Mouse (Mus musculus): ENCODE results near the gene Shisa9. TPM values are rescaled to one million over a fixed set of nuclear protein-coding genes. Genes with fewer than 3 reads are reported as not detected.

Shisa9 gene
- total RNA-seq, 1 experiment from 2014 or later: not detected

DNA sequence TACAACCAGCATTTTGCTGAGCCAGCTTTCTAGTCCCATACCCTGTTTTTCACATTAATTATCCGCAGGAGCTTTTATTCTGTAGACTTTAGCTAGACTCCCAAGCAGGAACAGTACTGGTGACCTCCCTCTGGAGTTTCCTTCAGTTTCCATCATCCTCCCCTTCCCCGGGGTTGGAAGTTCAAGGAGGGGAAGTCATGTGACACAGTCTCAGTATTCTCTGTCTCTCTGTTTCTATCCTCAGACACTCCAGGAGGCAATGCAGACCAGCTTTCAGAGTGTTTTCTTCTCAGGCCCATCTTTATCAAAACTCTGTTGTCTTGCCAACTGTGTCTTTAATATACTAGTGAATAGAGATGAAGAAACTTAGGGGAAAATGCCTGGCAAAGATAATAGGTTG is 250.4 kb downstream of the Shisa9 start:
- ATAC-seq (ENCODE audit: extremely low read depth, insufficient number of reproducible peaks, low FRiP score, poor library complexity, severe bottlenecking): no peak

DNA sequence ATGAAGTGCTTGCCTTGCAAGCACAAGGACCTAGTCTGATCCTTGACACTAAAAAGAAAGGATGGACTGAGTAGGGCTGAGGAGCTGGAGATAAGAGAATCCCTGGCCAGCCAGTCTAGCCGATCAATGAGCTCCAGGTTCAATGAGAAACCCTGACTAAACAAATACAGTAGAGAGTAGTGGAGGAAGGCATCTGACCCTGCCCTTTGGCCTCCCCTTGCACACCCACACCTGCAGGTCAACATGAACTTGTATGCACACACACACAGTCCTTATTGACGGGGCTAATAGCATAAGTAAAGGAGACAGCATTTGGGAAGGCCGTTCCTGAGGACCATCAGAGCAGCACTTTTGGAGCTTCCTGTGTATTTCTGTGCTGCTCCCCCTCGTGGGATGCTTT is 254.7 kb downstream of the Shisa9 start:
- ATAC-seq (ENCODE audit: extremely low read depth, insufficient number of reproducible peaks, low FRiP score, poor library complexity, severe bottlenecking): no peak

DNA sequence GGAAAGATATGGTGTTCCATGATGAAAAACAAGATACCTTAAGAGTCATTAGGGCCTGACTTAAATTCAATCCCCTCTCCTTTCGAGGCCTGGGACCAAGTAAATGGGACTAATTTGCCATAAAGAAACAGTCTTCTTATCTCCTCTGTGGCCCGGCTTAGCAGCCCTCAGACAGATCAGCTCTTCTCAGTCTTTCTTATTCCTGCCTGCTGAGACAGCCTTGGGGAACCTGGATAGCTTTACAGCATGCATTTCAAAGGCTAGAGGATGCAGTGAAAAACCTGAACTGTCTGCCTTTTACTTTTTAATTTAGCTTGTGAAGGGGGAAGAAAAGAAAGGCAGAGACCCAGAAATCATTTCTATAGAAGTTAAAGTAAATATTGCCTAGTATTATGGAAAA is 275.4 kb downstream of the Shisa9 start:
- no peak for ATAC-seq (ENCODE audit: extremely low read depth, insufficient number of reproducible peaks, low FRiP score, poor library complexity, severe bottlenecking)

DNA sequence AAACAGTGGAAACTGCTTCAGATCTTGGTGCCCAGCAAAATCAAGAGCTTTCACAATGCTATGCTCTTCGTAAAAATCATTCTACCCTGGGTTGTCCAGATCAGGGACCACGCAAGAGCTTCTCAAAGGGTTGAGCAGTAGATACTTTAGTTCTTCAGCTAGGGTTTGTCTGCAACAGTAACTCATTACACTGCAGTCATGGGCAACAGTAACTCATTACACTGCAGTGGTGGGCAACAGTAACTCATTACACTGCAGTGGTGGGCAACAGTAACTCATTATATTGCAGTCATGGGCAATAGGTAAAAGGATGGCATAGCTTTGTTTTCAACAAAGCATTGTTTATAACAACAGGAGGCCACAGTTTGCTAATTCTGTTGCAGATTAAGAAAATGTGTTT is 281.9 kb downstream of the Shisa9 start:
- no peak for ATAC-seq (ENCODE audit: extremely low read depth, insufficient number of reproducible peaks, low FRiP score, poor library complexity, severe bottlenecking)

DNA sequence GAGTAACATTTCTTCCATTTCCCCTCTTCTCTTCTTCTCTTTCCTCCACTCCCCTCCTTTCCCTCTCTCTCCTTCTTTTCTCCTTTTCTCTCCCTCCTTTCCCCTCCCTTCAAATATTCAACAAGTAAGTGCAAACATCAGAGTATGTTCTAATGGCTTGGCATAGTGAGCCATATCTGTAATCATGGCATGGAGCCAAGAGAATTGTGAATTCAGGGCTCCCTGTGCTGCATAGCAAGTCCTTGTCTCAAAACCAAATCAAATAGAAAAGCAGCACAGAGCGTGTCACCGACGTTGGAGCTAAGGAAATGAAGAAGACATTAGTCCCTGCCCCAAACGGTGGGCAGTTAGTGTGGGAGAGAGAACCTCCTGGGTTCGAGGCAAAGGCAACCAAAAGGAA is 316.6 kb downstream of the Shisa9 start:
- no peak for ATAC-seq (ENCODE audit: extremely low read depth, insufficient number of reproducible peaks, low FRiP score, poor library complexity, severe bottlenecking)

DNA sequence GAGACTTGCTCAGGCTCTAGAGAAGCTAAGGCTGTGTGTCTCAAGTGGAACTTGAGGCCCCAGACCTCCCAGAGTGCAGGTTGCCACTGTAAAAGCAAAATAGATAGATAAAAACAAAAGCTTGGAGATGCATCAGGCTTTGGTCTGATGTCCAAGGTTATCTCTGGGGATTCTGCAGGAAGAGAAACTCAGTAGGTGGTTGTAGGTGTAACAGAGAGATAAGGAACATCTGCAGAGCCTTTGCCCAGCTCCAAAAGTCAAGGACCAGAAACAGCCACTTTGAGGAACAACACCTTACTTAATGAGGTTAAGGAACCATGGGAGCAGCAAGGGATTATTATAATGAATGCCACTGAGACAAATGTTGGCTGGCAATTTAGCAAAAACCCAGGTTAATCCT is 319.5 kb downstream of the Shisa9 start:
- no peak for ATAC-seq (ENCODE audit: extremely low read depth, insufficient number of reproducible peaks, low FRiP score, poor library complexity, severe bottlenecking)

DNA sequence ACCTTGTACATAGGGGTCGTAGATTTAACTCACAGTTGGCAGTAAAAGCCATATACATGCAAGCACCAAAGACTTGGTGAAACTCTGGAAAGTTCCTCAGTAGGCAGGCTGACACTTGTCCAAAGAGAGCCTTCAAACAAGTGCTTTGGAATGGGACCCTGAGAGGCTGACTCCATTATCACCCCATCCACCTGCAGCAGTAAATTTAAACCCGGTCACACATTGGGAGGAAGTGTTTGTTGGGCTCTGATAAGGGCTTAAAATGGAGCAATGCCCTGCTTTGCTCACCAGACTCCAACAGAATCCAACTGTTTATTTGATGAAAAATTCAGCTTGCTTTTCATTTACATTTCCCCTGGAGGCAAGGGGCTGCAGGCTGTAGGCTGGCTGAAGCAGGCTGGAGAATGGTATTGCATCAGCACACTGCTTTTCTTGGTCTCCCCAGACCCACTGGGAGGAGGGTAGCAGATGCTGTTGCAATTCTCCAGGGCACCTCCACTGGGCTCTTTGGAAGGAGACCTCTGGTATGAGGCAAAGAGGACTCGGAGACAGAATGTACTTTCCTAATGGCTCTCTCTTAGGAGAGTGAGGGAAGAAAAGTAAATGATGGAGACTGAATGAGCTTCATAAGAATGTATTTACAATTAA is 323.5 kb downstream of the Shisa9 start:
- ATAC-seq (ENCODE audit: extremely low read depth, insufficient number of reproducible peaks, low FRiP score, poor library complexity, severe bottlenecking): no peak

DNA sequence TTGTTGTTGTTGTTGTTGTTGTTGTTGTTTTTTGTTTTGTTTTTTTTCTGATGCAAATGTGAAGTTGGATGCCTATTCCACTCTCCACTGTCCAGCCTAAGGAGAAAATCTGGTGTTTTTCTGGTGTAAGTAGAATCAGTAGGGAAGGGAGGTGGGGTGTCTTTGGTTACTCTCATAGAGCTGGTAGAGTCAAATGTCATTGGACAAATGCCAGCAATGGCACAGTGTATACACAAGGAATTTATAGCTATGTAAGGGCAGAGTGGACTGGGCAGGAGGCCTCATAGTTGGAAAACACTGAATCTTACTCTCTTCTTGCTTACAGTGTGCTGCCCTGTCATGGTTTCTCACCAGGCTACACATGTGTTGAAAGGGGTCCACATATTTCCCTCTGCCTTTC is 325.9 kb downstream of the Shisa9 start:
- no peak for ATAC-seq (ENCODE audit: extremely low read depth, insufficient number of reproducible peaks, low FRiP score, poor library complexity, severe bottlenecking)

DNA sequence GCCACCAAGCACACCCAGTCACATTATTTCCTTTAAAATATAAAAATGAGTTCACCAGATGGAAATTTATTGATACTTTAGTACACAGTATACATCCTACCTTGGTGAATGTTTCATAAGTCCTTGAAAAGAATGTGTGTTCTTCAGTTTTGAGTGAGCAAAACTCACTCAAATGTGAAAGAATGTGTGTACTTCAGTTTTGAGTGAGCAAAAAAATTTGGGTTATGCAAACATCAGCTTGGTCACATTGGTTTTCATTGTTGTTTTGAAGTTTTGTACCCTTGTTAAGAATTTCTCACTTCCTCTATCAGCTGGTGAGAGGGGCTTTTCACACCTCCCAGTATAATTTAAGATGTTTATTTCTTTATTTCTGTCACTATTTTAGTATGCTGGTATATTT is 331.7 kb downstream of the Shisa9 start:
- no peak for ATAC-seq (ENCODE audit: extremely low read depth, insufficient number of reproducible peaks, low FRiP score, poor library complexity, severe bottlenecking)

Other genes starting within 250 kb of the Shisa9 start
- 3.6 and 4.9 TPM in 2 replicates for gene Cpped1, start 74.7 kb upstream of the Shisa9 start, total RNA-seq (2017)